Mouse (Mus musculus) stomach, postnatal 0 days (tissue): ENCODE data around the gene P4ha2. TPM values are rescaled to one million over a fixed set of nuclear protein-coding genes. Genes with fewer than 3 reads are reported as not detected.

Experiments used
- ATAC-seq: fragments of 200-750 bp; cut with Nextera tagmentation; 2 replicates; pipeline ENCODE4 v1.8.0; 2017; ENCODE audit not compliant: low FRiP score, low TSS enrichment
- DNase-seq: peaks from one replicate; pipeline ENCODE4 v3.0.0-alpha.2; 2016; ENCODE audit warnings: low spot score
- H3K27ac ChIP-seq: fragments of 300-500 bp; sonication (generic); replicated peaks from 2 replicates; pipeline ENCODE4 v1.5.1; 2014; ENCODE audit warnings: mild to moderate bottlenecking, control low read depth
- H3K27me3 ChIP-seq: fragments of 300-500 bp; sonication (generic); 2 replicates; pipeline ENCODE4 v1.6.1; 2014; ENCODE audit warnings: low read length; ENCODE audit not compliant: control insufficient read depth, insufficient read depth
- H3K36me3 ChIP-seq: fragments of 300-500 bp; sonication (generic); 2 replicates; pipeline ENCODE4 v1.6.1; 2014; ENCODE audit warnings: low read length, mixed read lengths; ENCODE audit not compliant: control insufficient read depth, insufficient read depth
- H3K4me1 ChIP-seq: fragments of 300-500 bp; sonication (generic); replicated peaks from 2 replicates; pipeline ENCODE4 v1.6.1; 2014; ENCODE audit warnings: antibody characterized with exemption; ENCODE audit not compliant: control insufficient read depth, insufficient read depth
- H3K4me2 ChIP-seq: fragments of 300-500 bp; sonication (generic); replicated peaks from 2 replicates; pipeline ENCODE4 v1.6.1; 2014; ENCODE audit warnings: low read depth, mild to moderate bottlenecking, control low read depth, moderate library complexity
- H3K4me3 ChIP-seq: fragments of 300-500 bp; sonication (generic); 2 replicates; pipeline ENCODE4 v1.5.1; 2014; ENCODE audit warnings: low read depth, low read length, control low read depth
- H3K9ac ChIP-seq: fragments of 300-500 bp; sonication (generic); 2 replicates; pipeline ENCODE4 v1.6.1; 2014; ENCODE audit warnings: mild to moderate bottlenecking, low read length, control low read depth, mixed read lengths
- H3K9me3 ChIP-seq: fragments of 300-500 bp; sonication (generic); 2 replicates; pipeline ENCODE4 v1.6.1; 2016; ENCODE audit warnings: low read length; ENCODE audit not compliant: control insufficient read depth
- CTCF ChIP-seq: IDR thresholded peaks from 2 replicates; pipeline ENCODE4 v1.5.1; 2016; ENCODE audit warnings: antibody characterized with exemption, low read depth, mild to moderate bottlenecking, moderate library complexity
- EP300 ChIP-seq: optimal IDR thresholded peaks from 2 replicates; pipeline ENCODE3; 2016; ENCODE audit warnings: antibody characterized with exemption
- WGBS: fragments of 180-500 bp; shearing (Covaris S2); extraction: QIAGEN DNeasy Blood & Tissue Kit; methylation state at CpG from one replicate; pipeline ENCODE4 v1.1.7; 2014; 5-methylcytosine and 5-hydroxymethylcytosine counted together
- polyA plus RNA-seq: library from polyadenylated mRNA; unstranded; fragments of >200 nt; fragmentation: Nextera tagmentation; extraction: Ambion mirVana; gene quantifications from 2 replicates; pipeline ENCODE4 v1.2.1, GENCODE M21; 2015

Gene P4ha2
- polyA plus RNA-seq, 1 experiment from 2014 or later: 30.2 TPM

- no peaks in the 10 kb centered on the region for H3K9me3 ChIP-seq
- no peak overlapping the region for H3K4me3 ChIP-seq
- H3K4me2 ChIP-seq: no peak overlapping the region
- TF ChIP-seq EP300 (no peak), CTCF (peak; percentile 43)
- DNase-seq (peak; percentile 24), ATAC-seq (no peak)
- H3K4me1 ChIP-seq: peaks cover 4% of the 10 kb centered on the region; the same call in 1 of the 2 replicates
- no peak overlapping the region for H3K9ac ChIP-seq
- 57% methylated on average over 8 of the region's 8 CpGs for WGBS
- H3K27ac ChIP-seq: no peak overlapping the region
- no peaks in the 10 kb centered on the region; the same call in 1 of the 2 replicates for H3K36me3 ChIP-seq
- H3K27me3 ChIP-seq: no peaks in the 10 kb centered on the region
Observed at GRCm38 (mm10) chr11:54056132-54056531, 43.8 kb upstream of the P4ha2 start.

DNA sequence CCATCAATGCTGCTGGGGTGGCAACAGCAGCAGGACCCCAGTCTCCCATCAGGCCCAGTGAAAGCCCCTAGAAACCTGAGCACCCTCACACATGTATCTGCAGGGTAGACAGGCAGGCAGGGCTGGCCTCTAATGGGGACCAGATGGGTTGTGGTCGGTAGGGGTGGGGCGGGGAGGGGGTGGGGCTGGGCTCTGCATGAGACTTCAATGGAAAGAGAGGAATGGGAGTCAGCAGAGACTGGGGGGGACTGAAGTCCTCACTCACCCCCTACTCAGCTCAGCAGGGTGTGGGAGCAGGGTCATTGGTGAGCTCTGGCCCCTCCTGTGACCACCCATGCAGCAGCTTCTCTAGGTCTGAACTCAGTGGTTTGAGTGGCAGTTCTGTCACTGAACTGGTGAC, 42.5 kb upstream of the P4ha2 start:
- H3K27me3 ChIP-seq: no peaks in the 10 kb centered on the region
- peaks cover 7% of the 10 kb centered on the region; the same call in 1 of the 2 replicates for H3K4me1 ChIP-seq
- no peak overlapping the region for H3K4me2 ChIP-seq
- no peak overlapping the region for H3K4me3 ChIP-seq
- ATAC-seq (no peak), DNase-seq (no peak)
- 44% methylated on average over 2 of the region's 2 CpGs for WGBS
- H3K27ac ChIP-seq: no peak overlapping the region
- TF ChIP-seq EP300 (no peak), CTCF (no peak)
- no peak overlapping the region for H3K9ac ChIP-seq
- no peaks in the 10 kb centered on the region for H3K9me3 ChIP-seq
- H3K36me3 ChIP-seq: no peaks in the 10 kb centered on the region; the same call in 1 of the 2 replicates

GRCm38 (mm10) chr11:54058056-54058617, 41.8 kb upstream of the P4ha2 start:
- 69% methylated on average over 10 of the region's 10 CpGs for WGBS
- ATAC-seq (no peak), DNase-seq (no peak)
- H3K9me3 ChIP-seq: no peaks in the 10 kb centered on the region
- H3K4me3 ChIP-seq: no peak overlapping the region
- no peak overlapping the region for H3K4me2 ChIP-seq
- peaks cover 7% of the 10 kb centered on the region; the same call in 1 of the 2 replicates for H3K4me1 ChIP-seq
- H3K9ac ChIP-seq: no peak overlapping the region
- H3K27ac ChIP-seq: peak overlapping the region; percentile 36; the same call in 1 of the 2 replicates
- no peaks in the 10 kb centered on the region; the same call in 1 of the 2 replicates for H3K36me3 ChIP-seq
- TF ChIP-seq CTCF: no peak
- H3K27me3 ChIP-seq: no peaks in the 10 kb centered on the region

GRCm38 (mm10) chr11:54058643-54059042, 41.3 kb upstream of the P4ha2 start:
- peaks cover 9% of the 10 kb centered on the region; the same call in 1 of the 2 replicates for H3K4me1 ChIP-seq
- 35% methylated on average over 6 of the region's 6 CpGs for WGBS
- DNase-seq (no peak), ATAC-seq (no peak)
- TF ChIP-seq CTCF (no peak), EP300 (no peak)
- no peak overlapping the region for H3K9ac ChIP-seq
- no peaks in the 10 kb centered on the region for H3K9me3 ChIP-seq
- H3K27ac ChIP-seq: peak overlapping the region; percentile 36; the same call in 1 of the 2 replicates
- no peak overlapping the region for H3K4me3 ChIP-seq
- H3K36me3 ChIP-seq: no peaks in the 10 kb centered on the region; the same call in 1 of the 2 replicates
- no peak overlapping the region for H3K4me2 ChIP-seq
- no peaks in the 10 kb centered on the region for H3K27me3 ChIP-seq

DNA sequence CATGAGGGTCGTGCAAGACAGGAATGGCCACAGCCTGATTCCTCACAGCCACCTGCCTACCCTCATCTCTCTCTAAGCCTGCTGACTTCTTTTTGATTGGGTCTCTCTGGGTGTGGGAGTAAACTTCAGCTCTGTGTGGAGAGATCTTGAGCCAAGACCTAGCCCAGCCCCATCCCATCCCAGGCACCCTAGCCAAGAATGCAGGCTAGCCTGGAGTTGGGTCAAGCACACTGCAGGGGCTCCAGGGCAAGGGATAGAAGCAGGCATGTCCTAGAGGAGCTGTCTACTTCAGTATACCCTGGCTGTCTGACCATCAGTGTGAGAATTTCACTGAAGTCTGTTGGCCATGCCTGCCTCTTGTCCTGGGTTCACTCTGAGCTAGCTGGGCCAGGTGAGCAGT, 40.4 kb upstream of the P4ha2 start:
- no peak for ATAC-seq
- Histone ChIP-seq H3K4me3 (no peak overlapping the region), H3K4me1 (peaks cover 9% of the 10 kb centered on the region; the same call in 1 of the 2 replicates), H3K4me2 (no peak overlapping the region), H3K9ac (no peak overlapping the region), H3K27me3 (no peaks in the 10 kb centered on the region), H3K9me3 (no peaks in the 10 kb centered on the region), H3K36me3 (no peaks in the 10 kb centered on the region; the same call in 1 of the 2 replicates), H3K27ac (peak overlapping the region; percentile 70)
- DNase-seq: no peak
- TF ChIP-seq CTCF (no peak), EP300 (no peak)
- WGBS: 32% methylated on average over 1 of the region's 1 CpGs

DNA sequence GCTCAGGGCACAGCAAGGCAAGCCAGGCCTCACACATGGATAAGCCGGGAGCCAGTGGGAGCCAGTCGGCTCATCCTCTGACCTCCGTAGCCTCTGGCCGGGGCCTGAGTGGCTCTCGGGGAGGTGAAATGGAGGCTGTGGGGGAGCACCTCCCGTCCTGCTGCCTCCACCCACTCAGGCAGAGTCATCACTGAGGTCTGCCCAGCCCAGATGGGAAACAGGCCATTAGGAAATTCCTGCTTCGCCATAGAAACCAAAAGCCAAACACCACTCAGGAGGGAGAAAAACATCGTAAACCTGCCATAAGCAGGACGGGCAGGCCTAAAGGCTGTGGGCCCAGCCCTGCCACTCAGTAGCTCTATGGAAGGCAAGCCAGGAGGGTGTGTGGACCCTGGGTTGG, 39.6 kb upstream of the P4ha2 start:
- H3K27ac ChIP-seq: peak overlapping the region; percentile 70
- H3K4me1 ChIP-seq: peaks cover 9% of the 10 kb centered on the region; the same call in 1 of the 2 replicates
- H3K4me2 ChIP-seq: 0 out of 2 replicates have a peak overlapping the region, but pooled peaks have one; percentile 8

More for the DNA sequence above, 39.6 kb upstream of the P4ha2 start:
- Histone ChIP-seq H3K9ac (no peak overlapping the region), H3K9me3 (no peaks in the 10 kb centered on the region), H3K4me3 (no peak overlapping the region), H3K36me3 (no peaks in the 10 kb centered on the region; the same call in 1 of the 2 replicates), H3K27me3 (no peaks in the 10 kb centered on the region)
- DNase-seq (peak; percentile 49), ATAC-seq (peak; percentile 63)
- 0 out of 2 replicates have a peak, but pooled peaks have one; percentile 1 for TF ChIP-seq CTCF
- no peak for TF ChIP-seq EP300
- 36% methylated on average over 9 of the region's 9 CpGs for WGBS
